Mouse (Mus musculus) liver, adult 2 months (tissue): ENCODE measurements around the gene Trappc3.

Experiments
- CTCF ChIP-seq: fragments of 200-500 bp; IDR thresholded peaks from 2 replicates; pipeline ENCODE4 v1.5.1; 2011; ENCODE audit warnings: low read depth, low read length, control low read depth
- POLR2A ChIP-seq: fragments of 200-500 bp; IDR thresholded peaks from 2 replicates; pipeline ENCODE4 v1.6.1; 2011; ENCODE audit warnings: low read length, control low read depth; ENCODE audit not compliant: insufficient read depth; ENCODE audit errors: extremely low read depth

GRCm38 (mm10) chr4:126314393-126314792 is 52.3 kb downstream of the Trappc3 start:
- TF ChIP-seq POLR2A, result no peak
- no peak for TF ChIP-seq CTCF
